Mouse (Mus musculus): ENCODE data around the gene Styk1. TPM values are rescaled to one million over a fixed set of nuclear protein-coding genes. Genes with fewer than 3 reads are reported as not detected.

Gene Styk1
- polyA plus RNA-seq, 1 experiment from 2014 or later: 1.8 TPM

- 61% methylated on average over 6 of the region's 6 CpGs for WGBS
- no peak overlapping the region for H3K4me3 ChIP-seq
- no peaks in the 10 kb centered on the region for H3K9me3 ChIP-seq
- H3K4me1 ChIP-seq: peaks cover 28% of the 10 kb centered on the region
- H3K9ac ChIP-seq (replicated peaks): no peak overlapping the region
- no peak for ATAC-seq (ENCODE audit: low FRiP score, low read depth)
- no peak overlapping the region for H3K27ac ChIP-seq (replicated peaks)
- peaks cover 15% of the 10 kb centered on the region for H3K36me3 ChIP-seq
- no peak overlapping the region for H3K4me2 ChIP-seq (replicated peaks)
- H3K27me3 ChIP-seq: no peaks in the 10 kb centered on the region
Measured at GRCm38 (mm10) chr6:131383713-131384330, 30.4 kb upstream of the Styk1 start.

GRCm38 (mm10) chr6:131382984-131383337, 29.6 kb upstream of the Styk1 start:
- Histone ChIP-seq H3K27me3 (no peaks in the 10 kb centered on the region), H3K9ac (replicated peaks) (no peak overlapping the region), H3K4me2 (replicated peaks) (no peak overlapping the region), H3K4me1 (peaks cover 26% of the 10 kb centered on the region), H3K4me3 (no peak overlapping the region), H3K36me3 (peaks cover 23% of the 10 kb centered on the region), H3K27ac (replicated peaks) (no peak overlapping the region), H3K9me3 (no peaks in the 10 kb centered on the region)
- WGBS: 87% methylated on average over 3 of the region's 3 CpGs
- no peak for ATAC-seq (ENCODE audit: low FRiP score, low read depth)

- Histone ChIP-seq H3K36me3 (peaks cover 28% of the 10 kb centered on the region), H3K4me3 (no peak overlapping the region), H3K9me3 (no peaks in the 10 kb centered on the region), H3K9ac (replicated peaks) (no peak overlapping the region), H3K27me3 (no peaks in the 10 kb centered on the region), H3K4me1 (peaks cover 25% of the 10 kb centered on the region), H3K4me2 (replicated peaks) (no peak overlapping the region), H3K27ac (replicated peaks) (no peak overlapping the region)
- ATAC-seq (ENCODE audit: low FRiP score, low read depth): peak; percentile 45; the same call in 1 of the 2 replicates
- WGBS: 63% methylated on average over 14 of the region's 14 CpGs
Measured at GRCm38 (mm10) chr6:131382232-131382983, 29.0 kb upstream of the Styk1 start.

GRCm38 (mm10) chr6:131378858-131379428, 25.5 kb upstream of the Styk1 start:
- H3K4me1 ChIP-seq: peaks cover 12% of the 10 kb centered on the region
- H3K36me3 ChIP-seq: peaks cover 49% of the 10 kb centered on the region
- no peak for ATAC-seq (ENCODE audit: low FRiP score, low read depth)
- H3K9ac ChIP-seq (replicated peaks): no peak overlapping the region
- WGBS: 94% methylated on average over 18 of the region's 18 CpGs
- no peak overlapping the region for H3K4me3 ChIP-seq
- H3K9me3 ChIP-seq: no peaks in the 10 kb centered on the region
- no peaks in the 10 kb centered on the region for H3K27me3 ChIP-seq
- H3K27ac ChIP-seq (replicated peaks): no peak overlapping the region
- H3K4me2 ChIP-seq (replicated peaks): no peak overlapping the region

GRCm38 (mm10) chr6:131377378-131377777, 24.0 kb upstream of the Styk1 start:
- peaks cover 60% of the 10 kb centered on the region for H3K36me3 ChIP-seq
- H3K27ac ChIP-seq (replicated peaks): no peak overlapping the region
- no peak overlapping the region for H3K4me3 ChIP-seq
- no peak overlapping the region for H3K4me2 ChIP-seq (replicated peaks)
- no peak overlapping the region for H3K9ac ChIP-seq (replicated peaks)
- 93% methylated on average over 5 of the region's 5 CpGs for WGBS
- no peaks in the 10 kb centered on the region for H3K27me3 ChIP-seq
- ATAC-seq (ENCODE audit: low FRiP score, low read depth): no peak
- H3K9me3 ChIP-seq: no peaks in the 10 kb centered on the region
- H3K4me1 ChIP-seq: peaks cover 3% of the 10 kb centered on the region

GRCm38 (mm10) chr6:131374594-131375340, 21.4 kb upstream of the Styk1 start:
- no peak overlapping the region for H3K4me3 ChIP-seq
- no peak for ATAC-seq (ENCODE audit: low FRiP score, low read depth)
- H3K27ac ChIP-seq (replicated peaks): no peak overlapping the region
- no peak overlapping the region for H3K4me2 ChIP-seq (replicated peaks)
- 93% methylated on average over 12 of the region's 13 CpGs for WGBS
- no peaks in the 10 kb centered on the region for H3K27me3 ChIP-seq
- no peaks in the 10 kb centered on the region for H3K4me1 ChIP-seq
- H3K9me3 ChIP-seq: no peaks in the 10 kb centered on the region
- H3K36me3 ChIP-seq: peaks cover 56% of the 10 kb centered on the region
- H3K9ac ChIP-seq (replicated peaks): no peak overlapping the region

- no peaks in the 10 kb centered on the region for H3K9me3 ChIP-seq
- over 99% methylated on average over 5 of the region's 5 CpGs for WGBS
- no peaks in the 10 kb centered on the region for H3K27me3 ChIP-seq
- no peaks in the 10 kb centered on the region for H3K4me1 ChIP-seq
- no peak overlapping the region for H3K27ac ChIP-seq (replicated peaks)
- ATAC-seq (ENCODE audit: low FRiP score, low read depth): no peak
- H3K9ac ChIP-seq (replicated peaks): no peak overlapping the region
- peaks cover 51% of the 10 kb centered on the region for H3K36me3 ChIP-seq
- H3K4me3 ChIP-seq: no peak overlapping the region
- H3K4me2 ChIP-seq (replicated peaks): no peak overlapping the region
Measured at GRCm38 (mm10) chr6:131373160-131373559, 19.8 kb upstream of the Styk1 start.

- H3K36me3 ChIP-seq: peaks cover 52% of the 10 kb centered on the region
- H3K4me3 ChIP-seq: no peak overlapping the region
- H3K4me1 ChIP-seq: no peaks in the 10 kb centered on the region
- 98% methylated on average over 5 of the region's 5 CpGs for WGBS
- H3K27me3 ChIP-seq: no peaks in the 10 kb centered on the region
- H3K9ac ChIP-seq (replicated peaks): no peak overlapping the region
- no peak overlapping the region for H3K4me2 ChIP-seq (replicated peaks)
- no peak for ATAC-seq (ENCODE audit: low FRiP score, low read depth)
- no peaks in the 10 kb centered on the region for H3K9me3 ChIP-seq
- no peak overlapping the region for H3K27ac ChIP-seq (replicated peaks)
Measured at GRCm38 (mm10) chr6:131370767-131371166, 17.4 kb upstream of the Styk1 start.

- H3K4me2 ChIP-seq (replicated peaks): no peak overlapping the region
- no peaks in the 10 kb centered on the region for H3K4me1 ChIP-seq
- no peaks in the 10 kb centered on the region for H3K27me3 ChIP-seq
- no peak overlapping the region for H3K9ac ChIP-seq (replicated peaks)
- H3K36me3 ChIP-seq: peaks cover 52% of the 10 kb centered on the region
- no peak for ATAC-seq (ENCODE audit: low FRiP score, low read depth)
- WGBS: 89% methylated on average over 8 of the region's 8 CpGs
- no peaks in the 10 kb centered on the region for H3K9me3 ChIP-seq
- no peak overlapping the region for H3K27ac ChIP-seq (replicated peaks)
- H3K4me3 ChIP-seq: no peak overlapping the region
Measured at GRCm38 (mm10) chr6:131369866-131370616, 16.6 kb upstream of the Styk1 start.

- Histone ChIP-seq H3K27ac (replicated peaks) (no peak overlapping the region), H3K4me3 (no peak overlapping the region), H3K9me3 (no peaks in the 10 kb centered on the region), H3K36me3 (peaks cover 40% of the 10 kb centered on the region), H3K4me2 (replicated peaks) (no peak overlapping the region), H3K4me1 (no peaks in the 10 kb centered on the region), H3K27me3 (no peaks in the 10 kb centered on the region), H3K9ac (replicated peaks) (no peak overlapping the region)
- ATAC-seq (ENCODE audit: low FRiP score, low read depth): no peak
- WGBS: 46% methylated on average over 4 of the region's 4 CpGs
Measured at GRCm38 (mm10) chr6:131367101-131367500, 13.7 kb upstream of the Styk1 start.

GRCm38 (mm10) chr6:131364353-131364752, 11.0 kb upstream of the Styk1 start:
- Histone ChIP-seq H3K4me3 (no peak overlapping the region), H3K4me1 (no peaks in the 10 kb centered on the region), H3K4me2 (replicated peaks) (no peak overlapping the region), H3K9me3 (no peaks in the 10 kb centered on the region), H3K9ac (replicated peaks) (no peak overlapping the region), H3K27me3 (no peaks in the 10 kb centered on the region), H3K27ac (replicated peaks) (no peak overlapping the region), H3K36me3 (peaks cover 40% of the 10 kb centered on the region)
- WGBS: 96% methylated on average over 2 of the region's 2 CpGs
- ATAC-seq (ENCODE audit: low FRiP score, low read depth): no peak

Data from midbrain, embryonic 12.5 days (tissue).